Mouse (Mus musculus) liver, adult 10 weeks (tissue): ENCODE data around the gene Dppa2. TPM values are rescaled to one million over a fixed set of nuclear protein-coding genes. Genes with fewer than 3 reads are reported as not detected.

Experiments used
- polyA plus RNA-seq: library from polyadenylated mRNA; stranded (reverse); fragments of 350-450 nt; fragmentation: Illumina TruSeq; extraction: RNeasy Lipid Tissue Mini Kit (QIAGEN cat#74804); gene quantifications from one replicate; pipeline ENCODE4 v1.2.3, GENCODE M21; 2014; ENCODE audit warnings: low read depth, low replicate concordance

Dppa2 gene
- polyA plus RNA-seq = not detected

GRCm38 (mm10) chr16:48303509-48303908 lies at the start of gene Dppa2:
Gene Dppa2, plus strand, starts transcription at chr16:48303908.

GRCm38 (mm10) chr16:48283517-48283916 lies 20.2 kb upstream of the Dppa2 start, which contains the start of gene Dppa4:
Gene Dppa4, plus strand, starts transcription at chr16:48283733.

Other genes starting within 250 kb of the Dppa2 start
- not detected for gene Dppa4, start 20.2 kb upstream of the Dppa2 start, polyA plus RNA-seq
- not detected for gene Gm5485, start 108.5 kb downstream of the Dppa2 start, polyA plus RNA-seq
- gene Morc1, start 127.3 kb downstream of the Dppa2 start, polyA plus RNA-seq = not detected